Mouse (Mus musculus): ENCODE data around the gene Hal.

Hal gene

GRCm38 (mm10) chr10:93559786-93560185 is 71.2 kb downstream of the Hal start:
- no peak for DNase-seq (ENCODE audit: low read depth in 2 of 2, low spot score in 2 of 2)

- no peak for DNase-seq (ENCODE audit: low read depth in 2 of 2, low spot score in 2 of 2)
Measured at GRCm38 (mm10) chr10:93564518-93565090, 76.0 kb downstream of the Hal start.

GRCm38 (mm10) chr10:93567066-93567465 is 78.5 kb downstream of the Hal start:
- DNase-seq (ENCODE audit: low read depth in 2 of 2, low spot score in 2 of 2): no peak

GRCm38 (mm10) chr10:93567841-93568566 is 79.4 kb downstream of the Hal start:
- DNase-seq (ENCODE audit: low read depth in 2 of 2, low spot score in 2 of 2): no peak

GRCm38 (mm10) chr10:93568671-93569070 is 80.1 kb downstream of the Hal start:
- no peak for DNase-seq (ENCODE audit: low read depth in 2 of 2, low spot score in 2 of 2)

All from CD8-positive naive resting alpha-beta T cell, adult 2 months (primary cell).